Mouse (Mus musculus) forebrain, postnatal 0 days (tissue): Measurements from ENCODE around the gene Rsbn1. TPM values are rescaled to one million over a fixed set of nuclear protein-coding genes. Genes with fewer than 3 reads are reported as not detected.

Experiments
- ATAC-seq: fragments of 200-750 bp; cut with Nextera tagmentation; 2 replicates; pipeline ENCODE4 v1.8.0; 2017; ENCODE audit warnings: mild to moderate bottlenecking, moderate library complexity
- DNase-seq: peaks from one replicate; pipeline ENCODE4 v3.0.0-alpha.2; 2015
- H3K27ac ChIP-seq: fragments of 300-500 bp; sonication (generic); 2 replicates; pipeline ENCODE4 v1.5.1; 2014; ENCODE audit warnings: low read depth, mild to moderate bottlenecking, antibody characterized with exemption, low read length, moderate library complexity, mixed read lengths
- H3K27me3 ChIP-seq: fragments of 300-500 bp; sonication (generic); 2 replicates; pipeline ENCODE4 v1.6.1; 2014; ENCODE audit warnings: mild to moderate bottlenecking, low read length, mixed read lengths; ENCODE audit not compliant: insufficient read depth
- H3K36me3 ChIP-seq: fragments of 300-500 bp; sonication (generic); 2 replicates; pipeline ENCODE4 v1.6.1; 2014; ENCODE audit warnings: mild to moderate bottlenecking, moderate library complexity; ENCODE audit not compliant: insufficient read depth
- H3K4me1 ChIP-seq: fragments of 300-500 bp; sonication (generic); 2 replicates; pipeline ENCODE4 v1.6.1; 2014; ENCODE audit warnings: antibody characterized with exemption; ENCODE audit not compliant: insufficient read depth
- H3K4me2 ChIP-seq: fragments of 300-500 bp; sonication (generic); 2 replicates; pipeline ENCODE4 v1.6.1; 2014; ENCODE audit warnings: low read depth, mild to moderate bottlenecking, moderate library complexity
- H3K4me3 ChIP-seq: fragments of 300-500 bp; sonication (generic); 2 replicates; pipeline ENCODE4 v1.5.1; 2014; ENCODE audit warnings: low read depth, low read length, mixed read lengths
- H3K9ac ChIP-seq: fragments of 300-500 bp; sonication (generic); 2 replicates; pipeline ENCODE4 v1.6.1; 2014; ENCODE audit warnings: mild to moderate bottlenecking
- H3K9me3 ChIP-seq: fragments of 300-500 bp; sonication (generic); 2 replicates; pipeline ENCODE4 v1.6.1; 2016; ENCODE audit warnings: low read length
- CTCF ChIP-seq: sonication (generic); IDR thresholded peaks from 2 replicates; pipeline ENCODE4 v1.5.1; 2016; ENCODE audit warnings: antibody characterized with exemption, control low read depth, low read depth
- WGBS: fragments of 180-500 bp; shearing (Covaris S2); extraction: QIAGEN DNeasy Blood & Tissue Kit; methylation state at CpG from one replicate; pipeline ENCODE4 v1.1.7; 2014; 5-methylcytosine and 5-hydroxymethylcytosine counted together
- polyA plus RNA-seq: library from polyadenylated mRNA; unstranded; fragments of >200 nt; fragmentation: Nextera tagmentation; extraction: Ambion mirVana; gene quantifications from 2 replicates; pipeline ENCODE4 v1.2.1, GENCODE M21; 2015
- total RNA-seq: library from RNA; depleted of rRNA; stranded (reverse); fragments of >200 nt; gene quantifications from 2 replicates; pipeline ENCODE4 v1.2.3, GENCODE M21; 2014

Gene Rsbn1
- total and polyA plus RNA-seq, 2 experiments from 2014 or later: 19.2 to 36.6 TPM

- no peak overlapping the region for H3K27ac ChIP-seq
- no peak overlapping the region for H3K9ac ChIP-seq
- WGBS: 96% methylated on average over 2 of the region's 2 CpGs
- no peaks in the 10 kb centered on the region for H3K27me3 ChIP-seq
- no peak overlapping the region for H3K4me3 ChIP-seq
- ATAC-seq: no peak
- no peaks in the 10 kb centered on the region for H3K9me3 ChIP-seq
- TF ChIP-seq CTCF: no peak
- H3K4me2 ChIP-seq: no peak overlapping the region
- no peaks in the 10 kb centered on the region for H3K4me1 ChIP-seq
- H3K36me3 ChIP-seq: peaks cover 53% of the 10 kb centered on the region
- no peak for DNase-seq
Measured at GRCm38 (mm10) chr3:103985194-103985593, 71.3 kb downstream of the Rsbn1 start.

- Histone ChIP-seq H3K9me3 (no peaks in the 10 kb centered on the region), H3K27me3 (no peaks in the 10 kb centered on the region), H3K27ac (no peak overlapping the region), H3K9ac (no peak overlapping the region), H3K4me2 (no peak overlapping the region), H3K36me3 (peaks cover 60% of the 10 kb centered on the region), H3K4me3 (no peak overlapping the region), H3K4me1 (no peaks in the 10 kb centered on the region)
- TF ChIP-seq CTCF: no peak
- 53% methylated on average over 5 of the region's 5 CpGs for WGBS
- no peak for ATAC-seq
- no peak for DNase-seq
Measured at GRCm38 (mm10) chr3:103987831-103988432, 74.0 kb downstream of the Rsbn1 start.

DNA sequence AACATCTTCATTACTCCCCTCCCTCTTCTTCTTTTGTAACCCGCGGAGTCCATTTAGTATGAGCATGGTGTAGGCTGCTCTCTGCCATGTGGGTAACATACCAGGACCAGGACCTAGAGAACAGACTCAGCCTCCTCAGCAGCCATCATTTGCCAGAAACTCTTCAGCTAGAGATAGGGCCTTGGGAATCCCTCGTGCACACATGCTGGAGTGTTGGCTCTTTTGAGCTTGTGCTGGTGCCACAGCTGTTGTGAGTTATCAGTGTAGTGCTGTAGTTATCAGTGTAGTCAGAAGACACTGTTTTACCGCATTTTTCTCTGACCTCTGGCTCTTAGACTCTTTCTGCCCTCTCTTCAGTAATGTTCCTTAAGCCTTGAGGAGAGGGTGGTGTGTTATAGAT lies 75.4 kb downstream of the Rsbn1 start:
- no peak overlapping the region for H3K4me3 ChIP-seq
- H3K4me2 ChIP-seq: no peak overlapping the region
- H3K36me3 ChIP-seq: peaks cover 59% of the 10 kb centered on the region
- 93% methylated on average over 4 of the region's 4 CpGs for WGBS
- H3K9me3 ChIP-seq: no peaks in the 10 kb centered on the region
- DNase-seq (no peak), ATAC-seq (no peak)
- TF ChIP-seq CTCF: no peak
- no peaks in the 10 kb centered on the region for H3K27me3 ChIP-seq
- H3K9ac ChIP-seq: no peak overlapping the region
- H3K27ac ChIP-seq: no peak overlapping the region
- H3K4me1 ChIP-seq: no peaks in the 10 kb centered on the region

DNA sequence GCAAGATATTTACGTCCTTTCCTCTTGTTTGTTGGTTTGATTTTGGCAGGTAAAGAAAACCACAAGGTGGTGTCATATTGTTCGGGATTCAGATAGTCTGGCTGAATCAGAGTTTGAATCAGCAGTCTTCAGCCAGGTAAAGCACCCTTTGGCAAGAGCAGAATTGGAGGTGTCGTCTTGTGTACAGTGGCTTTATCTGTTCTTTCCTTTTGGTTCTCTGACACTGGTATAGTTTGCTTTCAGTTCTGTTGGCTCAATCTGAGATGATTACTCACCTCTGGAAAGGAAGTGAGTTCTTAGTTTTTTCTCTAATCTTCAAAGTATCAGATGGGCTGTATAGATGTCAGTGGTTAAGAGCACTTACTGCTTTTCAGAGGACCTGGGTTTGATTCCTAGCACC lies 77.4 kb downstream of the Rsbn1 start:
- no peak for TF ChIP-seq CTCF
- no peak for ATAC-seq
- Histone ChIP-seq H3K27ac (no peak overlapping the region), H3K27me3 (no peaks in the 10 kb centered on the region), H3K4me1 (no peaks in the 10 kb centered on the region), H3K9ac (no peak overlapping the region), H3K36me3 (peaks cover 61% of the 10 kb centered on the region), H3K4me2 (no peak overlapping the region), H3K4me3 (no peak overlapping the region), H3K9me3 (no peaks in the 10 kb centered on the region)
- WGBS: 92% methylated on average over 3 of the region's 3 CpGs
- DNase-seq: no peak

DNA sequence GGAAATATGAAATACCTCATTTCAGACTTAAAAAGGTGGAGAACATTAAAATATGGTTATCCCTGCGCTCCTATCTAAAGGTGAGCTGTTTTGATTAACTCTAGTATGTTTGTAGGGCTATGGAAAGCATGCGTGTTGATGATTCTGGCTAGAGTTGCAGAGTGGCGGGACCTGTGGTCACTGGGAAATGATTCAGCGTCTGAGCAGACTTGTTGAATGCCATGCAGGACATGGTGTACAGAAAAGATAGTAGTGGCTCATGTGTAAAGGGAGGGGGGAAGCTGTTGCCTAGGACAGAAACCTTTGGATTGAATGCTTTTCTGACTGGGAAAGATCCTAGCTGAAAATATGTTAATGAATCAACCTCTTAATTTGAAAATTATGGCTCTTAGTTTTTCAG lies 84.8 kb downstream of the Rsbn1 start:
- Histone ChIP-seq H3K36me3 (peaks cover 64% of the 10 kb centered on the region), H3K9me3 (no peaks in the 10 kb centered on the region), H3K4me1 (no peaks in the 10 kb centered on the region), H3K9ac (no peak overlapping the region), H3K27me3 (no peaks in the 10 kb centered on the region), H3K27ac (no peak overlapping the region), H3K4me3 (no peak overlapping the region), H3K4me2 (no peak overlapping the region)
- 96% methylated on average over 4 of the region's 4 CpGs for WGBS
- DNase-seq: no peak
- TF ChIP-seq CTCF: no peak
- no peak for ATAC-seq

DNA sequence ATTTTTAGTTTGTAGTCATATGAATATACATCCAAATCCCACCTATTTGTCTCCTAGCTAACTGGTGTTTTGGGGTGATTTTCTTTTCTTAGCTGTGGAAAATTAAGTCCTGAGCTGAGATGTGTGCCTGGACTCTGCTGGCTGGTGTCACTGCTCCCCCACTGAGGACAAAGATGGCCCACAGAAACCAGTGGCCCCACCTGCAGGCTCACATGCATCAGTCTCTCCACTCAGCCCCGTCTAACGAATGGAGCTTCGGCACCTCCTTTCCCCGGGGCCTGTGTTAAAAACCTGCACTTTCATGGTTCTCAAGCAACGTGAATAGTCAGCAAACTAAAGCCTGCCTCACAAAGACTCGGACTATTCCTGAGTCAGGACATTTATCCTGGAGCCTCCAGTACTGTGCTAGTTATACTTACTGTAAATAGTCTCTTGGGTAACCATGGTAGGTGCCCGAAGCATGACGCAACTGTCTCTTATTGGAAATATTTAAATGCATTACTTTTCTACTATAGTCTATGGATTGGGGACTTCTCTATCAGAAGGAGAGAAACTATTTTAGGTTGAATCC lies 93.1 kb downstream of the Rsbn1 start:
- no peak overlapping the region for H3K9ac ChIP-seq
- H3K27me3 ChIP-seq: no peaks in the 10 kb centered on the region
- H3K4me3 ChIP-seq: no peak overlapping the region
- peaks cover 45% of the 10 kb centered on the region for H3K36me3 ChIP-seq
- WGBS: 39% methylated on average over 8 of the region's 8 CpGs
- no peaks in the 10 kb centered on the region for H3K9me3 ChIP-seq
- ATAC-seq: no peak; the same call in 1 of the 2 replicates
- no peaks in the 10 kb centered on the region for H3K4me1 ChIP-seq
- DNase-seq: no peak
- H3K4me2 ChIP-seq: no peak overlapping the region
- no peak for TF ChIP-seq CTCF
- no peak overlapping the region for H3K27ac ChIP-seq

DNA sequence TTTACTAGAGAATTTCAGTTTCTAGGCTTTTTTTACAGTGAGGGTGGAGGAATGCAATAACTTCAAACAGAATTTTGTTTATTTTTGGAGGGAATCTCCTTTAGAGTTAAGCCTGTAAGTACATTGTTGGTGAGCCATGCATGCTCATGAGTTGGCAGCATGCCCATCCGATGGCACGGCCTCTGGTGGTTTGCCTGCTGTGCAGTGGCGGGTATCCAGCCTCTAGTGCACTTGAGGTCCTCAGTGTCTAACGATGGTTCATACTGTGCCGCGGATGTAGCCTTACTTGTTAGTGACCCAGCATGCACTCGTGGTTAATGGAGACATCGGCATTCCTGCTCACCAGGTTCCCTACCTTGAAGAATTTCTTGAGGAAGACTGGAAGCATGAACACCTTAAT lies 93.6 kb downstream of the Rsbn1 start:
- Histone ChIP-seq H3K4me1 (no peaks in the 10 kb centered on the region), H3K9me3 (no peaks in the 10 kb centered on the region), H3K4me2 (no peak overlapping the region), H3K36me3 (peaks cover 46% of the 10 kb centered on the region), H3K27me3 (no peaks in the 10 kb centered on the region), H3K27ac (no peak overlapping the region), H3K9ac (no peak overlapping the region), H3K4me3 (no peak overlapping the region)
- no peak for ATAC-seq
- peak; percentile 50 for DNase-seq
- peak; percentile 33; the same call in 1 of the 2 replicates for TF ChIP-seq CTCF
- WGBS: 23% methylated on average over 8 of the region's 8 CpGs
